Mouse (Mus musculus) monocyte, adult 59 days (primary cell): ENCODE data around the gene Gm21972. TPM values are rescaled to one million over a fixed set of nuclear protein-coding genes. Genes with fewer than 3 reads are reported as not detected.

Experiments
- total RNA-seq, 2 experiments: library from RNA; stranded (reverse); gene quantifications; one replicate each; pipeline ENCODE4 v1.2.4; 2023

Gene Gm21972
- total RNA-seq, result not detected

DNA sequence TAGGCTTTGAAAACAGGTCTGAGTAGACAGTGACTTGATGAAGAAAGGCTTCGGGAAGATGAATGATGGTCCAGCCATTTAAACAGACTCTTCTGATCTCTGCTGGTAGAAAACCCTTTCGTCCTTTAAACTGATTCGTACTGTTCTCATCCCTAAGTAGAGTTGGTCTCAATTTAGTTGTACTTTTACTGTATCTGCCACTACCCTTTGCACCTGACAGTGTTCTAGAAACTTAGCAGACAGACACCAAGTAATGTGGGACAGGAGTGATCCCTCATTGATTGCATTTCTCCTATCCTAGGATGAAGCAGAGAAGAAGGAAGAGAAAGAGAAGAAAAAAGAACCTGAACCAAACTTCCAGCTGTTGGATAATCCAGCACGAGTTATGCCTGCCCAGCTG lies at the start of gene Gm21972:
Gm21972 (plus strand) TSS at position 301 of the 400 bp plus-strand sequence.

DNA sequence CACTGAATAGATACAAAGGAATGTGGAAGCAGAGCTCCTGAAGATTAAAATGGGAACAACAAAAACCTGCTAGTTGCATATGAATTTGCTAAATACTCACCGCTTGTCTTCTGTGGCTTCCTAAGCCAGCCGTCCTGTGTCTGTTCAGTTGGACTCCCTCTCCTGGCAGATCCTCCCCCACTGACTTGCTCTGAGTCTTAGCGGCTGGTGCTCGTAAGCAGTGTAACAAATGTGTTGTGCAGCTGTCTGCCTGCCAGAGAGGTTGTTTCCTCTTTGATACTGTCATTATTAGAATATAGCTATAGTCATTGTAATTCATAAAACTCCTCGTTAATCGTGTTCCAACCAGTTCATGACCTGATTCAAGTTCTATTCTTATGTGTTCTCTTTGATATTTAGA lies 21.7 kb upstream of the Gm21972 start, which contains the start of gene Htr2b:
Htr2b (minus strand) TSS at position 192 of the 400 bp plus-strand sequence.

DNA sequence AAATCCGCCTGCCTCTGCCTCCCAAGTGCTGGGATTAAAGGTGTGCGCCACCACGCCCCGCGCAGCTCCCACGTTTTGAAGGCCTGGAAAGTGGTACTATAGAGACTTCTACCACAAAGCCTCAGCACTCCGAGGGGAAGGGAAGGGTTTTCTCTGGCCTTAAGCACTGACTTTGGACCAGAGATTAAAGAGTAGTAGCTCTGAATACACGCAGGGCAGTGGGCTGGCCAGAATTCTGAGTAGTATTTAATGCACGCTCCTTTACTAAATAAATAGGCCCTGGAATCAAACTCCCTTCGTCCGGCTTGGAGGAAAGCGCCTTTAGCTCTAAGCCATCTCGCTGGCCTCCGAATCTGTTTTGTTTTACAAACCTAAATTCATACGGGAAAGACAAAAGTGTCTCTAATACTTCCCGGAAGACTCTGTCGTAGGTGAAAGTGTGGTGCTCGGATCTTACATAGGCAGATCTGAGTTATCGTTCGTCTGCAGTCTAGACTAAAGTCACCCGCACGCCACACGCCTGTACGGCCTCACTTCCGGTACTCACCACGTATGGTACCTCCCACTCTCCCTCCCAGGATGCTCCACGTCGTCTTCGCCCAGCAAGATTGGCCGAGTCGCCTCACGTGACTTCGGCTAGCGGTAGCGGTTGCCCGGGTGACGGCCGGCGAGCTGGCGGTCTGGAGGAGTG lies 20.8 kb downstream of the Gm21972 start, which contains the start of gene Armc9:
Armc9 (plus strand) TSS at position 648 of the 691 bp plus-strand sequence.

Other genes with a start within 250 kb of the Gm21972 start
- 100 to 1,000 TPM; 186 to 198 TPM for gene Itm2c, start 239.4 kb upstream of the Gm21972 start, total RNA-seq
- under 1 TPM in 1 of 2 experiments, not detected in 1; 0.58 TPM for gene 4933407L21Rik, start 205.2 kb upstream of the Gm21972 start, total RNA-seq
- under 1 TPM; 0.26 to 0.30 TPM for gene Gpr55, start 172.6 kb upstream of the Gm21972 start, total RNA-seq
- not detected for gene Spata3, start 116.8 kb upstream of the Gm21972 start, total RNA-seq
- not detected for gene 2810459M11Rik, start 87.8 kb upstream of the Gm21972 start, total RNA-seq
- gene Psmd1, start 69.2 kb upstream of the Gm21972 start, total RNA-seq, result 10 to 100 TPM; 42.7 to 45.2 TPM
- gene Htr2b, start 21.7 kb upstream of the Gm21972 start, total RNA-seq, result not detected
- 1 to 10 TPM; 4.1 to 5.0 TPM for gene Armc9, start 21.1 kb downstream of the Gm21972 start, total RNA-seq
- gene B3gnt7, start 169.2 kb downstream of the Gm21972 start, total RNA-seq, result under 1 TPM; 0.73 to 0.85 TPM
- 100 to 1,000 TPM; 236 to 296 TPM for gene Ncl, start 225.8 kb downstream of the Gm21972 start, total RNA-seq